Mouse (Mus musculus): ENCODE measurements at regions not wholly inside any gene's neighbourhood (a gene's known extent, or its start where the extent isn't known, plus 50 kb on each side); places are given as distances from the start of the nearest gene placed in this dataset.

GRCm38 (mm10) chr10:118041068-118041467 is 100.5 kb upstream of the Mdm1 start:
- no peaks in the 10 kb centered on the region for H3K4me1 ChIP-seq
- no peak overlapping the region for H3K27ac ChIP-seq
- H3K36me3 ChIP-seq: no peaks in the 10 kb centered on the region
- WGBS: 90% methylated on average over 3 of the region's 3 CpGs
- H3K9me3 ChIP-seq: no peaks in the 10 kb centered on the region
- ATAC-seq (ENCODE audit: borderline replicate concordance, extremely low read depth, low FRiP score, low TSS enrichment): no peak
- H3K27me3 ChIP-seq: no peaks in the 10 kb centered on the region
- H3K4me2 ChIP-seq: no peak overlapping the region
- no peak overlapping the region for H3K9ac ChIP-seq
- H3K4me3 ChIP-seq: no peak overlapping the region

- Histone ChIP-seq H3K4me2 (no peak overlapping the region), H3K4me3 (no peak overlapping the region), H3K4me1 (no peaks in the 10 kb centered on the region), H3K9me3 (no peaks in the 10 kb centered on the region), H3K27me3 (no peaks in the 10 kb centered on the region), H3K9ac (no peak overlapping the region), H3K36me3 (no peaks in the 10 kb centered on the region), H3K27ac (no peak overlapping the region)
- no peak for ATAC-seq (ENCODE audit: borderline replicate concordance, extremely low read depth, low FRiP score, low TSS enrichment)
- WGBS: 49% methylated on average over 13 of the region's 13 CpGs
Measured at GRCm38 (mm10) chr10:118043761-118044160, 97.8 kb upstream of the Mdm1 start.

GRCm38 (mm10) chr10:118044840-118045239 is 96.8 kb upstream of the Mdm1 start:
- WGBS: 71% methylated on average over 3 of the region's 3 CpGs

GRCm38 (mm10) chr10:118045427-118045826 is 96.2 kb upstream of the Mdm1 start:
- Histone ChIP-seq H3K36me3 (no peaks in the 10 kb centered on the region), H3K27ac (no peak overlapping the region), H3K4me3 (no peak overlapping the region), H3K27me3 (no peaks in the 10 kb centered on the region), H3K4me2 (no peak overlapping the region), H3K9ac (no peak overlapping the region), H3K9me3 (no peaks in the 10 kb centered on the region), H3K4me1 (0 out of 2 replicates have a peak, but pooled peaks cover 3% of the 10 kb centered on the region)
- WGBS: 68% methylated on average over 2 of the region's 2 CpGs
- ATAC-seq (ENCODE audit: borderline replicate concordance, extremely low read depth, low FRiP score, low TSS enrichment): no peak

More at GRCm38 (mm10) chr10:118044840-118045239, 96.8 kb upstream of the Mdm1 start:
- H3K4me3 ChIP-seq: no peak overlapping the region
- no peak overlapping the region for H3K4me2 ChIP-seq
- no peak overlapping the region for H3K9ac ChIP-seq
- H3K27ac ChIP-seq: no peak overlapping the region
- 0 out of 2 replicates have a peak, but pooled peaks cover 3% of the 10 kb centered on the region for H3K4me1 ChIP-seq
- no peak for ATAC-seq (ENCODE audit: borderline replicate concordance, extremely low read depth, low FRiP score, low TSS enrichment)
- H3K36me3 ChIP-seq: no peaks in the 10 kb centered on the region
- no peaks in the 10 kb centered on the region for H3K27me3 ChIP-seq
- H3K9me3 ChIP-seq: no peaks in the 10 kb centered on the region

GRCm38 (mm10) chr10:118046328-118046727 is 95.3 kb upstream of the Mdm1 start:
- Histone ChIP-seq H3K4me3 (no peak overlapping the region), H3K27ac (no peak overlapping the region), H3K9me3 (no peaks in the 10 kb centered on the region), H3K36me3 (no peaks in the 10 kb centered on the region), H3K9ac (no peak overlapping the region), H3K4me2 (no peak overlapping the region), H3K4me1 (0 out of 2 replicates have a peak, but pooled peaks cover 3% of the 10 kb centered on the region), H3K27me3 (no peaks in the 10 kb centered on the region)
- WGBS: 75% methylated on average over 4 of the region's 4 CpGs
- ATAC-seq (ENCODE audit: borderline replicate concordance, extremely low read depth, low FRiP score, low TSS enrichment): no peak

- Histone ChIP-seq H3K9ac (no peak overlapping the region), H3K27ac (no peak overlapping the region), H3K36me3 (no peaks in the 10 kb centered on the region), H3K27me3 (no peaks in the 10 kb centered on the region), H3K9me3 (no peaks in the 10 kb centered on the region), H3K4me3 (no peak overlapping the region), H3K4me1 (0 out of 2 replicates have a peak, but pooled peaks cover 3% of the 10 kb centered on the region), H3K4me2 (no peak overlapping the region)
- ATAC-seq (ENCODE audit: borderline replicate concordance, extremely low read depth, low FRiP score, low TSS enrichment): no peak
- WGBS: 79% methylated on average over 1 of the region's 1 CpGs
Measured at GRCm38 (mm10) chr10:118046831-118047230, 94.8 kb upstream of the Mdm1 start.

- Histone ChIP-seq H3K4me3 (no peak overlapping the region), H3K4me2 (no peak overlapping the region), H3K36me3 (no peaks in the 10 kb centered on the region), H3K9me3 (no peaks in the 10 kb centered on the region), H3K27ac (no peak overlapping the region), H3K27me3 (no peaks in the 10 kb centered on the region), H3K9ac (no peak overlapping the region), H3K4me1 (0 out of 2 replicates have a peak, but pooled peaks cover 3% of the 10 kb centered on the region)
- WGBS: 69% methylated on average over 10 of the region's 10 CpGs
- ATAC-seq (ENCODE audit: borderline replicate concordance, extremely low read depth, low FRiP score, low TSS enrichment): no peak
Measured at GRCm38 (mm10) chr10:118049330-118049729, 92.3 kb upstream of the Mdm1 start.

- Histone ChIP-seq H3K4me2 (no peak overlapping the region), H3K36me3 (no peaks in the 10 kb centered on the region), H3K27ac (no peak overlapping the region), H3K9ac (no peak overlapping the region), H3K27me3 (no peaks in the 10 kb centered on the region), H3K4me1 (0 out of 2 replicates have a peak, but pooled peaks cover 3% of the 10 kb centered on the region), H3K4me3 (no peak overlapping the region), H3K9me3 (no peaks in the 10 kb centered on the region)
- WGBS: 69% methylated on average over 5 of the region's 5 CpGs
- ATAC-seq (ENCODE audit: borderline replicate concordance, extremely low read depth, low FRiP score, low TSS enrichment): no peak
Measured at GRCm38 (mm10) chr10:118050152-118050641, 91.4 kb upstream of the Mdm1 start.

GRCm38 (mm10) chr10:118052042-118052441 is 89.6 kb upstream of the Mdm1 start:
- ATAC-seq (ENCODE audit: borderline replicate concordance, extremely low read depth, low FRiP score, low TSS enrichment): no peak
- Histone ChIP-seq H3K9ac (no peak overlapping the region), H3K27ac (no peak overlapping the region), H3K27me3 (no peaks in the 10 kb centered on the region), H3K4me1 (0 out of 2 replicates have a peak, but pooled peaks cover 3% of the 10 kb centered on the region), H3K9me3 (no peaks in the 10 kb centered on the region), H3K4me2 (no peak overlapping the region), H3K36me3 (no peaks in the 10 kb centered on the region), H3K4me3 (no peak overlapping the region)
- 68% methylated on average over 11 of the region's 11 CpGs for WGBS

GRCm38 (mm10) chr10:118052477-118052876 is 89.1 kb upstream of the Mdm1 start:
- Histone ChIP-seq H3K36me3 (no peaks in the 10 kb centered on the region), H3K9ac (no peak overlapping the region), H3K4me2 (no peak overlapping the region), H3K27ac (no peak overlapping the region), H3K27me3 (no peaks in the 10 kb centered on the region), H3K9me3 (no peaks in the 10 kb centered on the region), H3K4me3 (no peak overlapping the region), H3K4me1 (0 out of 2 replicates have a peak, but pooled peaks cover 3% of the 10 kb centered on the region)
- 83% methylated on average over 12 of the region's 12 CpGs for WGBS
- no peak for ATAC-seq (ENCODE audit: borderline replicate concordance, extremely low read depth, low FRiP score, low TSS enrichment)

GRCm38 (mm10) chr10:118053037-118053436 is 88.6 kb upstream of the Mdm1 start:
- H3K36me3 ChIP-seq: no peaks in the 10 kb centered on the region
- H3K27me3 ChIP-seq: no peaks in the 10 kb centered on the region
- no peaks in the 10 kb centered on the region for H3K9me3 ChIP-seq
- no peak overlapping the region for H3K4me2 ChIP-seq
- no peak for ATAC-seq (ENCODE audit: borderline replicate concordance, extremely low read depth, low FRiP score, low TSS enrichment)
- no peak overlapping the region for H3K27ac ChIP-seq
- H3K9ac ChIP-seq: no peak overlapping the region
- no peak overlapping the region for H3K4me3 ChIP-seq
- WGBS: 88% methylated on average over 5 of the region's 5 CpGs
- H3K4me1 ChIP-seq: 0 out of 2 replicates have a peak, but pooled peaks cover 3% of the 10 kb centered on the region

- H3K36me3 ChIP-seq: no peaks in the 10 kb centered on the region
- no peak overlapping the region for H3K9ac ChIP-seq
- no peaks in the 10 kb centered on the region for H3K9me3 ChIP-seq
- no peak overlapping the region for H3K4me2 ChIP-seq
- H3K27me3 ChIP-seq: no peaks in the 10 kb centered on the region
- ATAC-seq (ENCODE audit: borderline replicate concordance, extremely low read depth, low FRiP score, low TSS enrichment): peak; percentile 64
- no peak overlapping the region for H3K4me3 ChIP-seq
- H3K4me1 ChIP-seq: no peaks in the 10 kb centered on the region
- H3K27ac ChIP-seq: peak overlapping the region; percentile 30; the same call in 1 of the 2 replicates
- WGBS: 35% methylated on average over 9 of the region's 9 CpGs
Measured at GRCm38 (mm10) chr10:118056789-118057271, 84.8 kb upstream of the Mdm1 start.
